Mouse (Mus musculus) liver, embryonic 14.5 days (tissue): ENCODE data around the gene Brwd1.

Experiments
- CTCF ChIP-seq: IDR thresholded peaks from 2 replicates; pipeline ENCODE4 v1.5.1; 2016; ENCODE audit warnings: antibody characterized with exemption, low read depth, control low read depth
- EP300 ChIP-seq: IDR thresholded peaks from 2 replicates; pipeline ENCODE4 v1.6.1; 2016; ENCODE audit warnings: antibody characterized with exemption, low read depth

- TF ChIP-seq CTCF (no peak), EP300 (no peak)
These were observed 130.9 kb downstream of the Brwd1 start for GRCm38 (mm10) chr16:95951471-95951870.
